Mouse (Mus musculus) lung, postnatal 10 days (tissue): ENCODE measurements around the gene Mthfsl.
"Not testable (repeated sequence)": the region's sequence is repeated elsewhere in the genome, so short reads cannot be mapped to it uniquely, and the experiment has no call there.

Experiments
- DNase-seq: peaks from one replicate; pipeline ENCODE4 v3.0.0; 2021

Mthfsl gene

DNA sequence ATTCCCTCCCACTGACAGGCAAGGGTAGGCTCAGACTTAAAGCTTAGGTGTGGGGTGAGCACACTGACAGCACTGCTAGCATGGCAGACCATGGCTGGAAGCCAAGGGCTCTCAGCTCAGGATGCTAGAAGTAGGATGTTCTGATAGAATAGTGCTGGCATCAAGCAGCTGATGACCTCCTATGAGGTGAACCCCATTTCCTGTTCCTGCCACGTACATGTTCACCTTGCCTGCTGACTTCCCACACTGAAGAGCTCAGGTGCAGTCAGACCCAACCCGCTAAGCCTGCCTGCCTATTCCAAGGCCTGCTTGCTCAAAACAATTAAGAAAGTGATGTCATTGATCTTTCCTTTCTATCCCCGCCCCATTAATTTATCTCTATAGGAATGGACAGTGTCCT lies 30.6 kb downstream of the Mthfsl start:
- DNase-seq: not testable (repeated sequence)

DNA sequence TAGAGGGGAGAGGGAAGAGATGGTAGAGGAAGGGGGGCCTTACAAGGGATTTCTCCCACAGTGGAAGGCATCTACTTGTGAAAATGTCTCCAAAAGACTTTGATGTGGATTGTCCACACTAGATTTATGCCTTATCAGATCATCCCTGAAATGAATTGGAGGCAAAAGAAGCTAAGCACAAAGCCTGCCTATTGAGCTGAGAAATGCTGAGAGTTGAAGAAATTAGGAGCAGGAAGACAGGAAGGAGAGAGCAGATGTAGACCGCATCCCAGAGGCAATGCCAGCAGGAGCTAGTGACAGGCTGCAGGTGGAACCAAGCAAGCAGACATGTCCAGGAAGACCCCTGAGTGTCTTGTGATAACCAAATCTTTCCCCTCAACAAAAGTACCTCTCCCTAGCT lies 33.4 kb downstream of the Mthfsl start:
- not testable (repeated sequence) for DNase-seq

- peak; percentile 52 for DNase-seq
Observed at GRCm38 (mm10) chr9:88658341-88658740, 61.8 kb downstream of the Mthfsl start.

GRCm38 (mm10) chr9:88650742-88651141 lies 69.4 kb downstream of the Mthfsl start:
- DNase-seq: not testable (repeated sequence)
